Mouse (Mus musculus) forebrain, postnatal 0 days (tissue): Measurements from ENCODE around the gene Psma1. TPM values are rescaled to one million over a fixed set of nuclear protein-coding genes. Genes with fewer than 3 reads are reported as not detected.

Experiments
- ATAC-seq: fragments of 200-750 bp; cut with Nextera tagmentation; 2 replicates; pipeline ENCODE4 v1.8.0; 2017; ENCODE audit warnings: mild to moderate bottlenecking, moderate library complexity
- DNase-seq: peaks from one replicate; pipeline ENCODE4 v3.0.0-alpha.2; 2015
- H3K27ac ChIP-seq: fragments of 300-500 bp; sonication (generic); 2 replicates; pipeline ENCODE4 v1.5.1; 2014; ENCODE audit warnings: low read depth, mild to moderate bottlenecking, antibody characterized with exemption, low read length, moderate library complexity, mixed read lengths
- H3K27me3 ChIP-seq: fragments of 300-500 bp; sonication (generic); 2 replicates; pipeline ENCODE4 v1.6.1; 2014; ENCODE audit warnings: mild to moderate bottlenecking, low read length, mixed read lengths; ENCODE audit not compliant: insufficient read depth
- H3K36me3 ChIP-seq: fragments of 300-500 bp; sonication (generic); 2 replicates; pipeline ENCODE4 v1.6.1; 2014; ENCODE audit warnings: mild to moderate bottlenecking, moderate library complexity; ENCODE audit not compliant: insufficient read depth
- H3K4me1 ChIP-seq: fragments of 300-500 bp; sonication (generic); 2 replicates; pipeline ENCODE4 v1.6.1; 2014; ENCODE audit warnings: antibody characterized with exemption; ENCODE audit not compliant: insufficient read depth
- H3K4me2 ChIP-seq: fragments of 300-500 bp; sonication (generic); 2 replicates; pipeline ENCODE4 v1.6.1; 2014; ENCODE audit warnings: low read depth, mild to moderate bottlenecking, moderate library complexity
- H3K4me3 ChIP-seq: fragments of 300-500 bp; sonication (generic); 2 replicates; pipeline ENCODE4 v1.5.1; 2014; ENCODE audit warnings: low read depth, low read length, mixed read lengths
- H3K9ac ChIP-seq: fragments of 300-500 bp; sonication (generic); 2 replicates; pipeline ENCODE4 v1.6.1; 2014; ENCODE audit warnings: mild to moderate bottlenecking
- H3K9me3 ChIP-seq: fragments of 300-500 bp; sonication (generic); 2 replicates; pipeline ENCODE4 v1.6.1; 2016; ENCODE audit warnings: low read length
- CTCF ChIP-seq: sonication (generic); IDR thresholded peaks from 2 replicates; pipeline ENCODE4 v1.5.1; 2016; ENCODE audit warnings: antibody characterized with exemption, control low read depth, low read depth
- WGBS: fragments of 180-500 bp; shearing (Covaris S2); extraction: QIAGEN DNeasy Blood & Tissue Kit; methylation state at CpG from one replicate; pipeline ENCODE4 v1.1.7; 2014; 5-methylcytosine and 5-hydroxymethylcytosine counted together
- polyA plus RNA-seq: library from polyadenylated mRNA; unstranded; fragments of >200 nt; fragmentation: Nextera tagmentation; extraction: Ambion mirVana; gene quantifications from 2 replicates; pipeline ENCODE4 v1.2.1, GENCODE M21; 2015
- total RNA-seq: library from RNA; depleted of rRNA; stranded (reverse); fragments of >200 nt; gene quantifications from 2 replicates; pipeline ENCODE4 v1.2.3, GENCODE M21; 2014; rRNA removed

The Psma1 gene
- total RNA-seq, result 212 and 266 TPM in 2 replicates
- 357 and 391 TPM in 2 replicates for polyA plus RNA-seq

DNA sequence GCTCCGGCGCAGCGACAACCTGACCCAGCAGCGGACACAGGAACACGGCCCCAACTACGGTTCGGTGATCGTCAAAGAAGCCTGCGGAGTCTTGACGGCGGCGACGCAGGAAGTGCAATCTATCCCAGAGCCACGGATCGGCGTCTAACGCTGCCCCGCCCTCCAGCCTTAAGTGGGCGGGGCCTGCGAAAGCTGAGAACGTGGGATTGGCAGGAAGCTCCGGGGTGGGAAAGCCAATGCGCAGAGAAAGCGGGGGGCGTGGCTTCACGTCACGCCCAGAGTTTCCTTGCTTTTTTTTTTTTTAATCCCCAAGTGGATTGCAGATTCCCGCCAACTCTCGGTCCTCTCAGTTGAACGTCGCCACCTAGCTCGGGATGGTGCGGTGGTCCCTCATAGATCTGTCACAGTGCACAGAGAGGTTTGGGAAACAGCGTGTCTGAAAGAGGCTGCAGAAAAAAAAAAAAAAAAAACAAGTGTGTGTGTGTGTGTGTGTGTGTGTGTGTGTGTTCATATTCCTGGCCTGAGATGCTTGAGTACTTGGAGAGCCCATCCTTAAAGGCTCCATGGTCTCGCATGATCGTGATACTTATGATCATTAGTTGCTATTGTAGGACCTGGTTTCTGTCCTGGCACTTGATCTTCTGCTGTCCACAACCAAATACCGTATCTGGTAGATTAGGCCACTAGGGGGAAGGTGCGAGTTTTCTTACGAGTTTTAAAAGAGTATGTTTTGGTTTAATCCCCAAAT is at the start of gene Psma1:
Gene Psma1 (minus strand): TSS at position 114 of the 748 bp plus-strand sequence.
- under 1% methylated on average over 39 of the region's 39 CpGs for WGBS

GRCm38 (mm10) chr7:114323527-114323926 is 47.6 kb upstream of the Psma1 start:
- no peaks in the 10 kb centered on the region for H3K27me3 ChIP-seq
- no peak overlapping the region for H3K4me2 ChIP-seq
- no peaks in the 10 kb centered on the region for H3K4me1 ChIP-seq
- no peak for TF ChIP-seq CTCF
- 81% methylated on average over 1 of the region's 1 CpGs for WGBS
- no peak overlapping the region for H3K9ac ChIP-seq
- H3K36me3 ChIP-seq, result no peaks in the 10 kb centered on the region
- DNase-seq (no peak), ATAC-seq (no peak)
- H3K9me3 ChIP-seq, result no peaks in the 10 kb centered on the region
- no peak overlapping the region for H3K4me3 ChIP-seq
- H3K27ac ChIP-seq, result no peak overlapping the region

More for the DNA sequence above, at the start of gene Psma1:
- Histone ChIP-seq H3K4me1 (peaks cover 3% of the 10 kb centered on the region; the same call in 1 of the 2 replicates), H3K27ac (peak within 1 kb of the TSS; percentile 71), H3K9me3 (no peaks in the 10 kb centered on the region), H3K36me3 (peaks cover 19% of the 10 kb centered on the region; the same call in 1 of the 2 replicates), H3K27me3 (no peaks in the 10 kb centered on the region), H3K4me3 (peak within 1 kb of the TSS; percentile 67), H3K4me2 (peak within 1 kb of the TSS; percentile 68), H3K9ac (peak within 1 kb of the TSS; percentile 61)
- peak; percentile 69 for TF ChIP-seq CTCF
- ATAC-seq, result peak; percentile 95
- DNase-seq, result peak; percentile 99

DNA sequence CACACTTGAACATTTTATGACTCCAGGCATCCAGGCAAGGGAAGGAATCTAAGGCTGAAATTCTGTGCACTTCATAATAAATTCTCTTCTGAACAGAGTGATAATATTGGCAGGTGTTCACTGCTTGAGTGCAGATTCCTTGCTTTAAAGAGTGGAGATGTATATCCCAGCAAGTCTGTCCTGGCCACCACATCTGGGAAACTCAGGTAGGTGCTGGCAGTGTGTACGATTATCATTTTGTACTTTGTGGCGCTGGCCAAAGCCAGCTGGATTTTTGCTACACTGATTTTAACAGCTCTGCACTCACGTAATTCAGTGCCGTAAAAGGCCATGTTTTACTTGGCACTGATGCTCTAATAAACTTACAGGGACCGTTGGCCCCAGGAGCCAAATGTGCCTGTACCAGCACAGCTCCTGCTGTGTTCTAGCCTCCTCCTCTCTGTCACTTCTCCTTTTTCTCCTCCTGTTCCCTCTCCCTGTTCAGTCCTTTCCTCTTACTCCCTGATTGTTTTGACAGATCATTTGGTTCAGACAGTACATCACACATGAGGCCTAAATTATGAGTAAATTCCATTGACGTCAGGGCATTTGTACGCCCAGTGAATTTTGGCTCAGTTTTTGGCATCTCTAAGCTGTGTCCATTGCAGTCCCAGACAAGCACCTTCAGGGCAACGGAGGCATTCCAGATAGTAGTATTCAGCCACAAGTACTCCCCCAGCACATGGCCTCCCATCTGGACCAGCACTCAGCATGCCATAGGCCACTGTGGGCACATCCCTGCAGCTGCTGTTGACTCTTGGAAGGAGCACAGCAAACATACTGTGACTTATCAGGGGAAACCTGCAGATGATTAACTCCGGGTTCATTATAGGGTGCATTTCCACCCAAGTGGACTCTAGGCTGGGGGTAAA is 46.9 kb upstream of the Psma1 start:
- ATAC-seq (no peak), DNase-seq (no peak)
- TF ChIP-seq CTCF, result no peak
- no peaks in the 10 kb centered on the region for H3K27me3 ChIP-seq
- H3K9ac ChIP-seq, result no peak overlapping the region
- no peaks in the 10 kb centered on the region for H3K9me3 ChIP-seq
- no peaks in the 10 kb centered on the region for H3K36me3 ChIP-seq
- 55% methylated on average over 9 of the region's 9 CpGs for WGBS
- H3K4me3 ChIP-seq, result no peak overlapping the region
- H3K27ac ChIP-seq, result no peak overlapping the region
- no peak overlapping the region for H3K4me2 ChIP-seq
- no peaks in the 10 kb centered on the region for H3K4me1 ChIP-seq

DNA sequence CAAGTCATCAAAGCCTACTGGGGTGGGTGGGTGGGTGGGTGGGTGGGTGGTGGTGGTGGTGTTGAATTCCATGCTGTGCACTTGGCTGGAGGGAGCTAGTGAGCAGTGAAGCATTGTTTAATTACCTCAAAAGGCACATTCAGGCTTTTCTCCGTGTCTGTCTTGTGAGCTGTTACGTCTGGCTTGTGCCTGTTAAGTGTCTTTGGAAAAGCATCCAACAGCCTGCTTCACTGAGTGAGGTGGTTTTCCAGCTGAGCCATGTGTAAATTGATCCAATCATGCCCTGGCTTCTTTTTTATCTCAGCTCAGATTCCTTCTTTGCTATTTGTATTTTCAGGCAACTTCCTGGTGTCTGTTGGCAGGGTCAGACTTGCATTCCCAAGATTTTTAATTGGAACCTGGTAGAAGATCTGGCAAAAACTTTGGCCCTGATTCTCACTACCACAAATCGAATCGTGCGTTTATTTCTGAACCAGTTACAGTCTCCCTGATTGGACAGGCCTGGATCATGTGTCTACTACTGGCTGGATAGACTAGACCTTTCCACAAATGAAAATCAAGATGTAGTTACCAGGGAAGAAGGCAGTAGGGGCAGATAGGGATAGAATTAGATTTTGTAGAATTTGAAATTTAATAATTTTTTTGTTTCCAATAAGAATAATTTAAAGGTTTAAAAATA is 45.9 kb upstream of the Psma1 start:
- no peak overlapping the region for H3K4me2 ChIP-seq
- H3K9ac ChIP-seq, result no peak overlapping the region
- H3K4me1 ChIP-seq, result 0 out of 2 replicates have a peak, but pooled peaks cover 4% of the 10 kb centered on the region
- H3K27me3 ChIP-seq, result no peaks in the 10 kb centered on the region
- H3K4me3 ChIP-seq, result no peak overlapping the region
- 27% methylated on average over 5 of the region's 5 CpGs for WGBS
- no peaks in the 10 kb centered on the region for H3K9me3 ChIP-seq
- TF ChIP-seq CTCF, result no peak
- ATAC-seq (peak; percentile 54; the same call in 1 of the 2 replicates), DNase-seq (peak; percentile 40)
- no peaks in the 10 kb centered on the region for H3K36me3 ChIP-seq
- no peak overlapping the region for H3K27ac ChIP-seq

GRCm38 (mm10) chr7:114317896-114318295 is 42.0 kb upstream of the Psma1 start:
- H3K9me3 ChIP-seq, result no peaks in the 10 kb centered on the region
- H3K4me3 ChIP-seq, result no peak overlapping the region
- DNase-seq (no peak), ATAC-seq (no peak)
- 80% methylated on average over 4 of the region's 4 CpGs for WGBS
- no peak overlapping the region for H3K4me2 ChIP-seq
- no peaks in the 10 kb centered on the region for H3K36me3 ChIP-seq
- H3K4me1 ChIP-seq, result peaks cover 11% of the 10 kb centered on the region; the same call in 1 of the 2 replicates
- no peak overlapping the region for H3K9ac ChIP-seq
- no peaks in the 10 kb centered on the region for H3K27me3 ChIP-seq
- no peak overlapping the region for H3K27ac ChIP-seq
- TF ChIP-seq CTCF, result no peak

DNA sequence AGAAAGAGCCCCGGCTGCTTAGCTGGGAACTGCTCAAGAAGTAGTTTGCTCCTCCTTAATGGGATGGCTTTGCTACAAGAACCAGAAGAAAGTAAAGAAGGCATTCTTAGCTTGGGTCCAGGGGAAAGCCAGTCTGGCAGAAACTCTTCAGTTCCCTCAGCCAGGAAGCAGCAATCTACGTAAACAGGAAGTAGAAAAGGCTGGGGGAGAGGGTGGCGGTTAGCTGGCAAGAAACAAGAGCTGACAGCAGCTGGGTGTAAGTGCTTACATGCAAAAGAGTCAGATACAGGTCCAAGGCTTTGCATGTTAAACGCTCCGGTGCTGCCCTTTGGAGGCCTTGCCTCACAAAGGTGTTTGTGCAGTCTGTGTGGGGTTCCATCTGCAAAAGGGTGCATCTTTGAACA is 41.5 kb upstream of the Psma1 start:
- Histone ChIP-seq H3K4me3 (no peak overlapping the region), H3K9me3 (no peaks in the 10 kb centered on the region), H3K36me3 (no peaks in the 10 kb centered on the region), H3K27ac (no peak overlapping the region), H3K27me3 (no peaks in the 10 kb centered on the region), H3K4me2 (no peak overlapping the region), H3K4me1 (peaks cover 11% of the 10 kb centered on the region; the same call in 1 of the 2 replicates), H3K9ac (no peak overlapping the region)
- peak; percentile 35 for DNase-seq
- ATAC-seq, result peak; percentile 14
- TF ChIP-seq CTCF, result no peak
- WGBS, result 41% methylated on average over 5 of the region's 5 CpGs
